Mouse (Mus musculus): ENCODE measurements around the gene Chit1. TPM values are rescaled to one million over a fixed set of nuclear protein-coding genes. Genes with fewer than 3 reads are reported as not detected.

Chit1 gene
- polyA plus RNA-seq, 1 experiment = 0.08 TPM

- peaks cover 37% of the 10 kb centered on the region for H3K27me3 ChIP-seq (ENCODE audit: control insufficient read depth, insufficient read depth, insufficient read length)
- no peak overlapping the region for H3ac ChIP-seq (ENCODE audit: control insufficient read depth, insufficient read length)
- TF ChIP-seq MYOD1 (IDR thresholded peaks at IDR 0.05; ENCODE audit: control insufficient read depth in 1 of 3, insufficient read length in 2 of 3, low read depth in 2 of 3) (no peak), POLR2AphosphoS2 (IDR thresholded peaks at IDR 0.05; ENCODE audit: insufficient read length, low read depth) (no peak), E2F4 (IDR thresholded peaks at IDR 0.05; ENCODE audit: insufficient read depth) (no peak)
- no peak overlapping the region for H3K4me3 ChIP-seq
- H3K79me2 ChIP-seq (ENCODE audit: control insufficient read depth, insufficient read depth) = no peaks in the 10 kb centered on the region
- no peaks in the 10 kb centered on the region for H3K36me3 ChIP-seq (ENCODE audit: control insufficient read depth, insufficient read depth)
- no peak overlapping the region for H3K4me2 ChIP-seq (ENCODE audit: low read depth)
Observed at GRCm38 (mm10) chr1:134117110-134117509, 6.1 kb downstream of the Chit1 start.

GRCm38 (mm10) chr1:134120179-134120578 lies 9.1 kb downstream of the Chit1 start:
- no peak overlapping the region for H3ac ChIP-seq (ENCODE audit: control insufficient read depth, insufficient read length)
- no peak for TF ChIP-seq POLR2A (IDR thresholded peaks at IDR 0.05; ENCODE audit: insufficient read length, low read depth)
- no peak for TF ChIP-seq MAX (IDR thresholded peaks at IDR 0.05; ENCODE audit: low read depth)
- TF ChIP-seq USF1 (IDR thresholded peaks at IDR 0.05; ENCODE audit: low read depth) = no peak
- TF ChIP-seq E2F4 (IDR thresholded peaks at IDR 0.05; ENCODE audit: insufficient read depth) = no peak
- TF ChIP-seq REST (IDR thresholded peaks at IDR 0.05; ENCODE audit: insufficient read depth, insufficient read length) = no peak
- TF ChIP-seq TCF12 (IDR thresholded peaks at IDR 0.05; ENCODE audit: insufficient read depth, poor library complexity, severe bottlenecking) = no peak
- TF ChIP-seq MYOG (IDR thresholded peaks at IDR 0.05; ENCODE audit: control insufficient read depth in 1 of 3, insufficient read depth in 1 of 3, insufficient read length in 2 of 3, low read depth in 2 of 3) = no peak
- no peak for TF ChIP-seq SRF (IDR thresholded peaks at IDR 0.05; ENCODE audit: control insufficient read depth, insufficient read length, low read depth)
- no peak for TF ChIP-seq MYOD1 (IDR thresholded peaks at IDR 0.05; ENCODE audit: control insufficient read depth in 1 of 3, insufficient read length in 2 of 3, low read depth in 2 of 3)
- no peak for TF ChIP-seq CEBPB (IDR thresholded peaks at IDR 0.05; ENCODE audit: insufficient read depth, poor library complexity, severe bottlenecking)
- no peak for TF ChIP-seq TCF3 (IDR thresholded peaks at IDR 0.05; ENCODE audit: insufficient read length, low read depth)
- TF ChIP-seq POLR2AphosphoS2 (IDR thresholded peaks at IDR 0.05; ENCODE audit: insufficient read length, low read depth) = no peak
- H3K36me3 ChIP-seq (ENCODE audit: control insufficient read depth, insufficient read depth) = no peaks in the 10 kb centered on the region
- no peaks in the 10 kb centered on the region for H3K79me2 ChIP-seq (ENCODE audit: control insufficient read depth, insufficient read depth)
- H3K4me3 ChIP-seq = no peak overlapping the region
- H3K27me3 ChIP-seq (ENCODE audit: control insufficient read depth, insufficient read depth, insufficient read length) = peaks cover 29% of the 10 kb centered on the region
- no peak overlapping the region for H3K4me2 ChIP-seq (ENCODE audit: low read depth)

GRCm38 (mm10) chr1:134122195-134122594 lies 11.2 kb downstream of the Chit1 start:
- H3K79me2 ChIP-seq (ENCODE audit: control insufficient read depth, insufficient read depth) = no peaks in the 10 kb centered on the region
- H3K36me3 ChIP-seq (ENCODE audit: control insufficient read depth, insufficient read depth) = no peaks in the 10 kb centered on the region
- no peak overlapping the region for H3ac ChIP-seq (ENCODE audit: control insufficient read depth, insufficient read length)
- H3K4me2 ChIP-seq (ENCODE audit: low read depth) = no peak overlapping the region
- peaks cover 15% of the 10 kb centered on the region for H3K27me3 ChIP-seq (ENCODE audit: control insufficient read depth, insufficient read depth, insufficient read length)
- no peak overlapping the region for H3K4me3 ChIP-seq
- no peak for TF ChIP-seq USF1 (IDR thresholded peaks at IDR 0.05; ENCODE audit: low read depth)

- Histone ChIP-seq H3ac (ENCODE audit: control insufficient read depth, insufficient read length) (no peak overlapping the region), H3K4me3 (no peak overlapping the region)
Observed at GRCm38 (mm10) chr1:134133316-134133715, 22.3 kb downstream of the Chit1 start.

GRCm38 (mm10) chr1:134136351-134136750 lies 25.3 kb downstream of the Chit1 start:
- Histone ChIP-seq H3K4me3 (no peak overlapping the region), H3ac (ENCODE audit: control insufficient read depth, insufficient read length) (no peak overlapping the region), H3K27me3 (ENCODE audit: control insufficient read depth, insufficient read depth, insufficient read length) (peaks cover 57% of the 10 kb centered on the region), H3K79me2 (ENCODE audit: control insufficient read depth, insufficient read depth) (no peaks in the 10 kb centered on the region), H3K4me2 (ENCODE audit: low read depth) (no peak overlapping the region), H3K36me3 (ENCODE audit: control insufficient read depth, insufficient read depth) (no peaks in the 10 kb centered on the region)
- TF ChIP-seq USF1 (IDR thresholded peaks at IDR 0.05; ENCODE audit: low read depth) = no peak
- no peak for TF ChIP-seq MAX (IDR thresholded peaks at IDR 0.05; ENCODE audit: low read depth)
- no peak for TF ChIP-seq POLR2AphosphoS2 (IDR thresholded peaks at IDR 0.05; ENCODE audit: insufficient read length, low read depth)
- TF ChIP-seq TCF12 (IDR thresholded peaks at IDR 0.05; ENCODE audit: insufficient read depth, poor library complexity, severe bottlenecking) = no peak
- no peak for TF ChIP-seq POLR2A (IDR thresholded peaks at IDR 0.05; ENCODE audit: insufficient read length, low read depth)
- no peak for TF ChIP-seq MYOG (IDR thresholded peaks at IDR 0.05; ENCODE audit: control insufficient read depth in 1 of 3, insufficient read depth in 1 of 3, insufficient read length in 2 of 3, low read depth in 2 of 3)
- no peak for TF ChIP-seq MYOD1 (IDR thresholded peaks at IDR 0.05; ENCODE audit: control insufficient read depth in 1 of 3, insufficient read length in 2 of 3, low read depth in 2 of 3)
- no peak for TF ChIP-seq SRF (IDR thresholded peaks at IDR 0.05; ENCODE audit: control insufficient read depth, insufficient read length, low read depth)
- no peak for TF ChIP-seq CEBPB (IDR thresholded peaks at IDR 0.05; ENCODE audit: insufficient read depth, poor library complexity, severe bottlenecking)
- TF ChIP-seq E2F4 (IDR thresholded peaks at IDR 0.05; ENCODE audit: insufficient read depth) = no peak

More at GRCm38 (mm10) chr1:134133316-134133715, 22.3 kb downstream of the Chit1 start:
- TF ChIP-seq TCF12 (IDR thresholded peaks at IDR 0.05; ENCODE audit: insufficient read depth, poor library complexity, severe bottlenecking) (peak; percentile 34), MYOG (IDR thresholded peaks at IDR 0.05; ENCODE audit: control insufficient read depth in 1 of 3, insufficient read depth in 1 of 3, insufficient read length in 2 of 3, low read depth in 2 of 3) (peak in 1 of 3 experiments; percentile 36), POLR2AphosphoS2 (IDR thresholded peaks at IDR 0.05; ENCODE audit: insufficient read length, low read depth) (no peak), MYOD1 (IDR thresholded peaks at IDR 0.05; ENCODE audit: control insufficient read depth in 1 of 3, insufficient read length in 2 of 3, low read depth in 2 of 3) (peak in 2 of 3 experiments; percentile 25 to 61)
- Histone ChIP-seq H3K4me2 (ENCODE audit: low read depth) (no peak overlapping the region), H3K27me3 (ENCODE audit: control insufficient read depth, insufficient read depth, insufficient read length) (peaks cover 42% of the 10 kb centered on the region), H3K79me2 (ENCODE audit: control insufficient read depth, insufficient read depth) (no peaks in the 10 kb centered on the region), H3K36me3 (ENCODE audit: control insufficient read depth, insufficient read depth) (no peaks in the 10 kb centered on the region)

Measured in myocyte (in vitro differentiated cells).